ENCODE assay signal across 30 mouse cellular contexts in genomic region chr9:70731079-70731478, GRCm38 (mm10). TPM values are rescaled to one million over a fixed set of nuclear protein-coding genes. Genes with fewer than 3 reads are reported as not detected.
DNase-seq lines count a peak whose midpoint lies in the region; ATAC-seq and TF ChIP-seq lines count a peak whose summit lies in the region.
"Had no signal": no experiment of that assay in that cellular context is flagged by ENCODE, and none has a peak within 500 bp of the region (broad histone marks: within the 10 kb centered on the region; RNA-seq: fewer than 3 reads in every experiment).

No protein-coding gene starts in this region.

- no peak for TF ChIP-seq CTCF in heart, postnatal 0 days (IDR thresholded peaks at IDR 0.05; ENCODE audit: low read depth)

- ATAC-seq in heart, postnatal 0 days (ENCODE audit: insufficient read depth, low read depth), result no peak
- ATAC-seq in megakaryocyte, adult 5-6 weeks (ENCODE audit: poor library complexity, severe bottlenecking), result peak; percentile 47
- ATAC-seq: activated CD4-positive, CD25-positive, alpha-beta regulatory T cell, adult 4 months; forebrain, embryonic 15.5 days; intestine, postnatal 0 days; midbrain, embryonic 15.5 days had no signal

- H3K27ac ChIP-seq in heart, postnatal 0 days (ENCODE audit: low read depth), result no peak overlapping the region
- H3K27ac ChIP-seq: embryonic facial prominence, embryonic 13.5 days; forebrain, embryonic 10.5 days; forebrain, embryonic 15.5 days; hindbrain, embryonic 14.5 days; limb, embryonic 13.5 days; midbrain, embryonic 10.5 days; midbrain, embryonic 15.5 days; stomach, postnatal 0 days had no signal

- H3K4me3 ChIP-seq in heart, postnatal 0 days (ENCODE audit: low read depth, low read length), result no peak overlapping the region
- H3K4me3 ChIP-seq: embryonic facial prominence, embryonic 13.5 days; forebrain, embryonic 10.5 days; forebrain, embryonic 15.5 days; layer of hippocampus, adult 2 months; limb, embryonic 13.5 days; midbrain, embryonic 10.5 days; midbrain, embryonic 15.5 days had no signal

- no peak overlapping the region for H3K4me2 ChIP-seq in heart, postnatal 0 days (ENCODE audit: low read depth, low read length)
- H3K4me2 ChIP-seq: embryonic facial prominence, embryonic 13.5 days; forebrain, embryonic 15.5 days; heart, embryonic 11.5 days; hindbrain, embryonic 14.5 days; limb, embryonic 13.5 days; liver, embryonic 11.5 days; midbrain, embryonic 15.5 days had no signal

- H3K9ac ChIP-seq in heart, postnatal 0 days (replicated peaks; ENCODE audit: low read depth, low read length), result no peak overlapping the region
- H3K9ac ChIP-seq: embryonic facial prominence, embryonic 13.5 days; forebrain, embryonic 15.5 days; hindbrain, embryonic 14.5 days; limb, embryonic 13.5 days; midbrain, embryonic 15.5 days had no signal

- H3K27me3 ChIP-seq in heart, postnatal 0 days (ENCODE audit: control insufficient read depth, insufficient read depth, low read length), result no peaks in the 10 kb centered on the region
- H3K27me3 ChIP-seq: embryonic facial prominence, embryonic 13.5 days; forebrain, embryonic 15.5 days; limb, embryonic 13.5 days; midbrain, embryonic 15.5 days had no signal

- no peak for TF ChIP-seq EP300 in heart, postnatal 0 days (IDR thresholded peaks at IDR 0.05; ENCODE audit: low read depth)

- DNase-seq in heart, postnatal 0 days (ENCODE audit: low spot score), result peak; percentile 38
- no peak for DNase-seq in heart, adult 18-20 months
- DNase-seq in NIH3T3 (ENCODE audit: low read depth), result peak; percentile 7
- no peak for DNase-seq in cerebellum, postnatal 4 days (ENCODE audit: low spot score in 2 of 2)
- no peak for DNase-seq in layer of hippocampus, adult 11-12 months (ENCODE audit: low spot score)
- no peak for DNase-seq in B cell, adult 2 months
- DNase-seq: adrenal gland, adult 2 months; adrenal gland, postnatal 36 days; cerebellum, adult 2 months; cerebellum, postnatal 36 days; kidney, postnatal 14 days; lung, postnatal 36 days; spleen, adult 18-20 months; thymus, adult 18-20 months; thymus, postnatal 25 days had no signal

- H3K36me3 ChIP-seq in heart, postnatal 0 days (replicated peaks; ENCODE audit: control insufficient read depth, insufficient read depth, low read length), result no peaks in the 10 kb centered on the region
- H3K36me3 ChIP-seq: embryonic facial prominence, embryonic 13.5 days; forebrain, embryonic 15.5 days; midbrain, embryonic 15.5 days had no signal

- H3K4me1 ChIP-seq in heart, postnatal 0 days (ENCODE audit: control insufficient read depth, insufficient read depth), result peaks cover 14% of the 10 kb centered on the region
- H3K4me1 ChIP-seq: embryonic facial prominence, embryonic 13.5 days; limb, embryonic 13.5 days; midbrain, embryonic 15.5 days had no signal

- no peaks in the 10 kb centered on the region for H3K9me3 ChIP-seq in heart, postnatal 0 days (replicated peaks; ENCODE audit: control insufficient read depth, low read length)
- H3K9me3 ChIP-seq: embryonic facial prominence, embryonic 13.5 days; forebrain, embryonic 10.5 days; forebrain, embryonic 15.5 days; G1E; limb, embryonic 13.5 days; midbrain, embryonic 10.5 days; midbrain, embryonic 15.5 days had no signal

RNA-seq across cellular contexts. Expression of gene Adam10, which starts 52.3 kb away (rescaled TPM):
- 15.0 and 20.2 TPM in 2 replicates for total RNA-seq in heart, postnatal 0 days (2014; rRNA removed; ENCODE audit: low replicate concordance)
- 39.3 and 39.9 TPM in 2 replicates for polyA plus RNA-seq in heart, postnatal 0 days (2015; fragmentation: Nextera tagmentation; extraction: Ambion mirVana)
- total RNA-seq in heart, adult 18-20 months (2021), result 10 to 100 TPM; 37.7 to 38.3 TPM
- total RNA-seq in megakaryocyte, adult 5-6 weeks (2015), result 113 TPM in 2 replicates
- total RNA-seq in megakaryocyte, adult 5-6 weeks (2017), result 51.2 and 59.8 TPM in 2 replicates

Comparison
In these comparisons a context has a peak if more than half of its experiments do, and no peak if none do; other contexts are left out.
1. DNase-seq: peak in heart, postnatal 0 days (single experiment) and NIH3T3 (single experiment); none in heart, adult 18-20 months (0 of 2), cerebellum, postnatal 4 days (0 of 2), layer of hippocampus, adult 11-12 months (single experiment) and B cell, adult 2 months (0 of 2).